Mouse (Mus musculus) liver, embryonic 12.5 days (tissue): Measurements from ENCODE around the gene Hsf2. TPM values are rescaled to one million over a fixed set of nuclear protein-coding genes. Genes with fewer than 3 reads are reported as not detected.
"Not testable (repeated sequence)": the region's sequence is repeated elsewhere in the genome, so short reads cannot be mapped to it uniquely, and the experiment has no call there.

Source experiments
- ATAC-seq: fragments of 200-750 bp; cut with Nextera tagmentation; 2 replicates; pipeline ENCODE4 v1.8.0; 2017; ENCODE audit warnings: moderate number of reproducible peaks, mild to moderate bottlenecking, moderate library complexity
- H3K27ac ChIP-seq: fragments of 300-500 bp; sonication (generic); 2 replicates; pipeline ENCODE4 v1.5.1; 2016; ENCODE audit warnings: mild to moderate bottlenecking
- H3K27me3 ChIP-seq: fragments of 300-500 bp; sonication (generic); replicated peaks from 2 replicates; pipeline ENCODE4 v1.6.1; 2016; ENCODE audit warnings: mild to moderate bottlenecking, moderate library complexity
- H3K36me3 ChIP-seq: fragments of 300-500 bp; sonication (generic); 2 replicates; pipeline ENCODE4 v1.6.1; 2016; ENCODE audit warnings: mild to moderate bottlenecking, moderate library complexity
- H3K4me1 ChIP-seq: fragments of 300-500 bp; sonication (generic); 2 replicates; pipeline ENCODE4 v1.6.1; 2016
- H3K4me2 ChIP-seq: fragments of 300-500 bp; sonication (generic); 2 replicates; pipeline ENCODE4 v1.6.1; 2016; ENCODE audit warnings: mild to moderate bottlenecking, moderate library complexity
- H3K4me3 ChIP-seq: fragments of 300-500 bp; sonication (generic); 2 replicates; pipeline ENCODE4 v1.5.1; 2016; ENCODE audit warnings: mild to moderate bottlenecking, moderate library complexity
- H3K9ac ChIP-seq: fragments of 300-500 bp; sonication (generic); 2 replicates; pipeline ENCODE4 v1.6.1; 2016; ENCODE audit warnings: mild to moderate bottlenecking, moderate library complexity
- H3K9me3 ChIP-seq: fragments of 300-500 bp; sonication (generic); replicated peaks from 2 replicates; pipeline ENCODE4 v1.6.1; 2016; ENCODE audit warnings: mild to moderate bottlenecking, moderate library complexity
- WGBS: fragments of 180-500 bp; shearing (Covaris S2); methylation state at CpG from one replicate; pipeline ENCODE4 v1.1.7; 2016; ENCODE audit not compliant: insufficient replicate concordance; 5-methylcytosine and 5-hydroxymethylcytosine counted together
- polyA plus RNA-seq: library from polyadenylated mRNA; unstranded; fragments of >200 nt; fragmentation: Nextera tagmentation; extraction: Ambion mirVana; gene quantifications from 2 replicates; pipeline ENCODE4 v1.2.1, GENCODE M21; 2016

The Hsf2 gene
- polyA plus RNA-seq, 1 experiment from 2014 or later: 10.5 TPM

DNA sequence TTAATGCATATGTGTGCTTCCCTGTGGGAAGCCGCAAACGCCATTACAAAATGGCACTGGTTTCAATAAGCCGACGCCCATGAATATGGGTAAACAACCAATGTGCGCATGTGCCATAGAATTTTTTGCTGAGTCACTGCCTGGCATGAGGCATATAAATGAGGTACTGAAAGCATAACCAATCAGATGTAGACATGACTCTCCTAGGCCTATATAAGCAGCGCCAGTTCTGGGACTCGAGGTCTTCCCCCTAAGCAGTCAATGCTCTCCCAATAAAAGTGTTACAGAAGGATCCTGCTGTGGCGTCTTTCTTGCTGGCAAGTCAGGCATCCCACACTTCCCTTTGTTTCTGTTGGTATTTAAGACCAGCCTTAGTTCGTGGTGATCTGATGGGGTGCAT, 57.7 kb downstream of the Hsf2 start:
- not testable (repeated sequence) for H3K4me2 ChIP-seq, H3K27ac ChIP-seq, H3K9ac ChIP-seq, H3K36me3 ChIP-seq, H3K27me3 ChIP-seq, ATAC-seq, H3K9me3 ChIP-seq, H3K4me3 ChIP-seq, H3K4me1 ChIP-seq
- WGBS: 78% methylated on average over 9 of the region's 9 CpGs

- 67% methylated on average over 4 of the region's 4 CpGs for WGBS
- no peak for ATAC-seq
Observed at GRCm38 (mm10) chr10:57549631-57550030, 63.4 kb downstream of the Hsf2 start.

DNA sequence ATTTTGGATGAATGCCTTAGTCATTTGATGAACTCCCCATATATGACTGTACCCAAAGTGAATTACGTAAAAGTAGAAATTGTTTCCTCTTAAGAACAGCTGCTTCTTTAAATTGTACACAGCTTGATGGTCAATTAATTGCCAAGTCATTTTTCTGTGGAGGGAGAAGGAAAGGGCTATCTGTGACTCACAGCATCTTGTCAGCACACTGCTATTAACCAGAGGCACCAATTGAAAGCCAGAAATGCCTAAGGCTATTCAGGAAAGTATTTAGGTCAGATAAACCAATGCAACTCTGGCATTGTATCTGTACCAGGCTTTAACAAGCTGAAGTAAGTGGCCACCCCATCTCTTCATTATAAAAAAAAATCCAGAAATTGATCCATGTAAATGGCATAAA, 67.5 kb downstream of the Hsf2 start:
- no peak for ATAC-seq
- H3K27ac ChIP-seq: no peak overlapping the region
- H3K9ac ChIP-seq: no peak overlapping the region
- no peaks in the 10 kb centered on the region for H3K27me3 ChIP-seq
- no peaks in the 10 kb centered on the region for H3K36me3 ChIP-seq
- no peaks in the 10 kb centered on the region for H3K4me1 ChIP-seq
- WGBS: 64% methylated on average over 1 of the region's 1 CpGs
- no peak overlapping the region for H3K4me3 ChIP-seq
- no peaks in the 10 kb centered on the region for H3K9me3 ChIP-seq
- no peak overlapping the region for H3K4me2 ChIP-seq

More at GRCm38 (mm10) chr10:57549631-57550030, 63.4 kb downstream of the Hsf2 start:
- Histone ChIP-seq H3K9me3 (no peaks in the 10 kb centered on the region), H3K36me3 (no peaks in the 10 kb centered on the region), H3K4me3 (no peak overlapping the region), H3K27ac (no peak overlapping the region), H3K9ac (no peak overlapping the region), H3K27me3 (no peaks in the 10 kb centered on the region), H3K4me2 (no peak overlapping the region), H3K4me1 (no peaks in the 10 kb centered on the region)

GRCm38 (mm10) chr10:57557597-57557996, 71.4 kb downstream of the Hsf2 start:
- Histone ChIP-seq H3K4me1 (no peaks in the 10 kb centered on the region), H3K9me3 (no peaks in the 10 kb centered on the region), H3K4me2 (no peak overlapping the region), H3K27me3 (no peaks in the 10 kb centered on the region), H3K4me3 (no peak overlapping the region), H3K27ac (no peak overlapping the region), H3K36me3 (no peaks in the 10 kb centered on the region), H3K9ac (no peak overlapping the region)
- 69% methylated on average over 5 of the region's 5 CpGs for WGBS
- ATAC-seq: no peak

Other genes with a start within 250 kb of the Hsf2 start
- 75.5 and 77.4 TPM in 2 replicates for gene Serinc1, start 46.1 kb downstream of the Hsf2 start, polyA plus RNA-seq
- gene Pkib, start 145.6 kb downstream of the Hsf2 start, polyA plus RNA-seq: 1.9 and 2.3 TPM in 2 replicates